Mouse (Mus musculus) G1E (cell line): Measurements from ENCODE around the gene Harbi1.

Source experiments
- CTCF ChIP-seq: IDR thresholded peaks from 2 replicates; pipeline ENCODE4 v1.5.1; 2012; ENCODE audit warnings: low read depth, low read length, inconsistent platforms, mixed read lengths
- GATA1 ChIP-seq: IDR thresholded peaks from 2 replicates; pipeline ENCODE4 v1.6.1; 2012; ENCODE audit warnings: borderline replicate concordance, low read length, inconsistent platforms, mixed read lengths
- POLR2AphosphoS5 ChIP-seq: IDR thresholded peaks from 2 replicates; pipeline ENCODE4 v1.6.1; 2012; ENCODE audit warnings: low read depth, low read length, inconsistent platforms; ENCODE audit not compliant: insufficient replicate concordance

- no peak for TF ChIP-seq CTCF
- TF ChIP-seq POLR2AphosphoS5: no peak
- no peak for TF ChIP-seq GATA1
Measured at GRCm38 (mm10) chr2:91710272-91711234, at the start of gene Harbi1, which contains the start of gene Atg13.
